Mouse (Mus musculus): Measurements from ENCODE around the gene Tanc1.

GRCm38 (mm10) chr2:59760731-59761130, 148.9 kb downstream of the Tanc1 start:
- TF ChIP-seq CTCF (IDR thresholded peaks at IDR 0.05; ENCODE audit: borderline replicate concordance, extremely low read depth, insufficient read depth, insufficient read length) (no peak), POLR2A (IDR thresholded peaks at IDR 0.05; ENCODE audit: borderline replicate concordance, extremely low read depth, insufficient read depth, insufficient read length, poor library complexity, severe bottlenecking) (no peak)

Data from brain, embryonic 14.5 days (tissue).